Mouse (Mus musculus) hindbrain, embryonic 11.5 days (tissue): ENCODE measurements around the gene Gm11567. TPM values are rescaled to one million over a fixed set of nuclear protein-coding genes. Genes with fewer than 3 reads are reported as not detected.
"Not testable (repeated sequence)": the region's sequence is repeated elsewhere in the genome, so short reads cannot be mapped to it uniquely, and the experiment has no call there.

Experiments used
- ATAC-seq: fragments of 200-750 bp; cut with Nextera tagmentation; 2 replicates; pipeline ENCODE4 v1.8.0; 2017; ENCODE audit warnings: mild to moderate bottlenecking, moderate TSS enrichment, moderate library complexity; ENCODE audit not compliant: low FRiP score
- DNase-seq: peaks from one replicate; pipeline ENCODE4 v3.0.0-alpha.2; 2015; ENCODE audit warnings: low spot score
- H3K27ac ChIP-seq: fragments of 300-500 bp; sonication (generic); 2 replicates; pipeline ENCODE4 v1.5.1; 2014; ENCODE audit warnings: mild to moderate bottlenecking, low read depth, low read length
- H3K27me3 ChIP-seq: fragments of 300-500 bp; sonication (generic); 2 replicates; pipeline ENCODE4 v1.6.1; 2014; ENCODE audit warnings: mild to moderate bottlenecking, low read length, moderate library complexity, mixed read lengths; ENCODE audit not compliant: control insufficient read depth, insufficient read depth
- H3K36me3 ChIP-seq: fragments of 300-500 bp; sonication (generic); 2 replicates; pipeline ENCODE4 v1.6.1; 2014; ENCODE audit warnings: mild to moderate bottlenecking, low read length, moderate library complexity, mixed read lengths; ENCODE audit not compliant: control insufficient read depth, insufficient read depth
- H3K4me1 ChIP-seq: fragments of 300-500 bp; sonication (generic); replicated peaks from 2 replicates; pipeline ENCODE4 v1.6.1; 2014; ENCODE audit warnings: low read length, mixed read lengths; ENCODE audit not compliant: control insufficient read depth, insufficient read depth
- H3K4me2 ChIP-seq: fragments of 300-500 bp; sonication (generic); replicated peaks from 2 replicates; pipeline ENCODE4 v1.6.1; 2014; ENCODE audit warnings: mild to moderate bottlenecking, low read depth, low read length
- H3K4me3 ChIP-seq: fragments of 300-500 bp; sonication (generic); 2 replicates; pipeline ENCODE4 v1.5.1; 2014; ENCODE audit warnings: low read depth, low read length
- H3K9ac ChIP-seq: fragments of 300-500 bp; sonication (generic); 2 replicates; pipeline ENCODE4 v1.6.1; 2014; ENCODE audit warnings: low read depth, low read length
- H3K9me3 ChIP-seq: fragments of 300-500 bp; sonication (generic); 2 replicates; pipeline ENCODE4 v1.6.1; 2016; ENCODE audit warnings: low read length; ENCODE audit not compliant: control insufficient read depth
- WGBS: fragments of 180-500 bp; shearing (Covaris S2); extraction: QIAGEN DNeasy Blood & Tissue Kit; methylation state at CpG from one replicate; pipeline ENCODE4 v1.1.7; 2014; 5-methylcytosine and 5-hydroxymethylcytosine counted together
- polyA plus RNA-seq: library from polyadenylated mRNA; unstranded; fragments of >200 nt; fragmentation: Nextera tagmentation; extraction: Ambion mirVana; gene quantifications from 2 replicates; pipeline ENCODE4 v1.2.1, GENCODE M21; 2014

Gm11567 gene
- not detected in 2 replicates for polyA plus RNA-seq

DNA sequence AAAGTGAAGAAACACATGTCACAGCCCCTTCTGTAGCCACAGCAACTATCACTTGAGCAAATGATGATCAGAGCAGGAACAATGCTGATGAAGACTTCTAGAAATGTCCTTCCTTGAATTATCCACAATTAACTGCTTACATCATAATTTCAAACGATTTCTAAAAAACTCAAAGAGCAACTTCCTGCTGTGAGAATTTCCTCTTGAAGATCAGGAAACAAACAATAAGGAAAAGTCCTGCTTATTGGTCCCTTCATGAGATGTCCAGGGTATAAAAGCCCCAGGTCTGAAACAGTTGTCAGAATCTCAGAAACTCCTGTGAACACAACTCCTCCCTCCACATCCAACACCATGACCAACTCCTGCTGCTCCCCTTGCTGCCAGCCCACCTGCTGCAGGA is at the start of gene Gm11567:
TSS of gene Gm11567 (plus strand) at position 301 of the 400 bp plus-strand sequence.
- 60% methylated on average over 1 of the region's 1 CpGs for WGBS
- not testable (repeated sequence) for H3K4me2 ChIP-seq, H3K9ac ChIP-seq, ATAC-seq, DNase-seq, H3K9me3 ChIP-seq, H3K27me3 ChIP-seq, H3K27ac ChIP-seq, H3K4me3 ChIP-seq, H3K36me3 ChIP-seq, H3K4me1 ChIP-seq

GRCm38 (mm10) chr11:99837966-99838365 is 41.0 kb upstream of the Gm11567 start, which contains the start of gene 2300003K06Rik:
2300003K06Rik (minus strand) TSS chr11:99838066.
- 85% methylated on average over 1 of the region's 1 CpGs for WGBS
- no peaks in the 10 kb centered on the region for H3K36me3 ChIP-seq
- H3K4me2 ChIP-seq, result no peak within 1 kb of the TSS
- DNase-seq (no peak), ATAC-seq (no peak)
- no peak within 1 kb of the TSS for H3K27ac ChIP-seq
- no peaks in the 10 kb centered on the region for H3K9me3 ChIP-seq
- H3K27me3 ChIP-seq, result no peaks in the 10 kb centered on the region
- no peak within 1 kb of the TSS for H3K9ac ChIP-seq
- no peak within 1 kb of the TSS for H3K4me3 ChIP-seq
- no peaks in the 10 kb centered on the region for H3K4me1 ChIP-seq

- WGBS, result 82% methylated on average over 1 of the region's 1 CpGs
- Histone ChIP-seq H3K36me3 (no peaks in the 10 kb centered on the region), H3K4me1 (no peaks in the 10 kb centered on the region)
These were observed 36.8 kb upstream of the Gm11567 start for GRCm38 (mm10) chr11:99842185-99842584.

DNA sequence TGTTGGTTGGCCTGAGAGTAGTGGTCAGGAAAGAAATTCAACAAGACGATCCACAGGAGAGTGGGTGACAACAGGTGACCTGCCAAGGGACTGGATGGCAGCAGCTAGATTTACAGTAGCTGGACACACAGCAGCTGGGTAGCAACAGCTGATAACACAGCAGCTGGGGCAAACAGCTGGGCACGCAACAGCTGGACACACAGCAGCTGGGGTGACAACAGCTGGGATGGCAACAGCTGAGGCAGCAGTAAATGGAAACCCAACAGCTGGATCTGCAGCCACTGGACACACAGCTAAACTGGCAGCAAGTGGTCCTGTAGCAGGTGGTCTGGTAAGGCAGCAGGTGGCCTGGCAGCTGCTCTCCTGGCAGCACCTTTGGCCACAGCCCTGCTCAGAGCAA is 32.2 kb upstream of the Gm11567 start:
- H3K9ac ChIP-seq, result no peak overlapping the region
- WGBS, result 86% methylated on average over 2 of the region's 2 CpGs
- no peak overlapping the region for H3K27ac ChIP-seq
- no peaks in the 10 kb centered on the region for H3K4me1 ChIP-seq
- no peak overlapping the region for H3K4me2 ChIP-seq
- no peak for ATAC-seq
- H3K9me3 ChIP-seq, result no peaks in the 10 kb centered on the region
- H3K4me3 ChIP-seq, result no peak overlapping the region
- H3K27me3 ChIP-seq, result no peaks in the 10 kb centered on the region
- H3K36me3 ChIP-seq, result no peaks in the 10 kb centered on the region
- no peak for DNase-seq

More at GRCm38 (mm10) chr11:99842185-99842584, 36.8 kb upstream of the Gm11567 start:
- Histone ChIP-seq H3K4me2 (no peak overlapping the region), H3K9ac (no peak overlapping the region), H3K27ac (no peak overlapping the region), H3K9me3 (no peaks in the 10 kb centered on the region), H3K4me3 (no peak overlapping the region), H3K27me3 (no peaks in the 10 kb centered on the region)
- ATAC-seq, result no peak
- DNase-seq, result no peak

DNA sequence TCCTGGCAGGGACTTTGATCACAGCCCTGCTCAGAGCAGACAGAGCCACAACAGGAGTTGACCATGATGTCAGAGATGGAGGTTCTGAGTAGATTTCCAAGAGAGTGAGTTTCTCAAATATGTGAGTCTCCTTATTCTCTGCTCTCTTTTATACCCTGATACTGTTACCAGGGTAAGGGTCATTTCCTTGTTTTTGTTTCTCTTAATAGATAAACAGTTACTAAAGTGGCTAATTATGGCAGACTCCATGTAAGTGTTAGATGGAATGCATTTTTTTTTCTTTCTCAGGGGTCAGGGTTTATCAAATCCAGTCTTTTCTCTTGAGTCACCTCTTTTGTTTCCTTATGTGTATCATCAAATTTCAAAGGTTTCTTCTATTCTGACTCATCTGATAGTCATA is 27.5 kb upstream of the Gm11567 start, which contains the start of gene Krtap4-16:
TSS of gene Krtap4-16 (minus strand) at position 101 of the 400 bp plus-strand sequence.
- DNase-seq (no peak), ATAC-seq (no peak)
- no peaks in the 10 kb centered on the region for H3K27me3 ChIP-seq
- H3K27ac ChIP-seq, result no peak within 1 kb of the TSS
- H3K4me1 ChIP-seq, result no peaks in the 10 kb centered on the region
- H3K4me2 ChIP-seq, result no peak within 1 kb of the TSS
- no peaks in the 10 kb centered on the region for H3K36me3 ChIP-seq
- H3K9me3 ChIP-seq, result no peaks in the 10 kb centered on the region
- no peak within 1 kb of the TSS for H3K4me3 ChIP-seq
- H3K9ac ChIP-seq, result no peak within 1 kb of the TSS

GRCm38 (mm10) chr11:99854121-99854520 is 24.9 kb upstream of the Gm11567 start:
- H3K36me3 ChIP-seq, result no peaks in the 10 kb centered on the region
- no peak overlapping the region for H3K4me2 ChIP-seq
- H3K27ac ChIP-seq, result no peak overlapping the region
- H3K9ac ChIP-seq, result no peak overlapping the region
- 63% methylated on average over 3 of the region's 3 CpGs for WGBS
- H3K27me3 ChIP-seq, result no peaks in the 10 kb centered on the region
- H3K9me3 ChIP-seq, result no peaks in the 10 kb centered on the region
- no peaks in the 10 kb centered on the region for H3K4me1 ChIP-seq
- no peak overlapping the region for H3K4me3 ChIP-seq
- peak; percentile 25 for DNase-seq
- ATAC-seq, result no peak

- Histone ChIP-seq H3K4me2 (no peak within 1 kb of the TSS), H3K9me3 (no peaks in the 10 kb centered on the region), H3K9ac (no peak within 1 kb of the TSS), H3K27me3 (no peaks in the 10 kb centered on the region), H3K4me3 (no peak within 1 kb of the TSS), H3K4me1 (no peaks in the 10 kb centered on the region), H3K27ac (no peak within 1 kb of the TSS), H3K36me3 (no peaks in the 10 kb centered on the region)
- DNase-seq (no peak), ATAC-seq (no peak)
- 80% methylated on average over 2 of the region's 2 CpGs for WGBS
These were observed 21.4 kb upstream of the Gm11567 start, which contains the start of gene Gm11568 for GRCm38 (mm10) chr11:99857617-99858016. Gm11568 (plus strand) TSS chr11:99857917.

DNA sequence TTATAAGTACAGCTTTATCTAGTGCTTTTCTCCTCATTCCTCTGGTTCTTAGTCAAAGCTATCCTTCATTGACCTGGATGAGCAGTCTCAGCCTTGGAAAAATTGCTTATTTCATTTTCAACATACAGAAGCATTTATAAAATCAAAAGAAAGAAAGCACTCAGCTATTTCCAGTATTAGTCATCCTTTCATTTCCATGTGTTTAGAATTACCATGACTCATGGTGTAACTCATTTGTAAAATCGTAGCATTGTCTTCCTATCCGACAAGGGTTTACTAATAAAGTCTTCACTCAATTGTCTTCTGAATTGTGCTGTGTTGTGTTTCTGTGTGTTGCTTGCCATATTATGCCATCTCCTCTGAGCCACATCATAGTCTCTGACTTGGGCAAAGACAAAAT is 20.2 kb upstream of the Gm11567 start:
- no peaks in the 10 kb centered on the region for H3K27me3 ChIP-seq
- H3K36me3 ChIP-seq, result no peaks in the 10 kb centered on the region
- WGBS, result 85% methylated on average over 2 of the region's 2 CpGs
- H3K4me3 ChIP-seq, result no peak overlapping the region
- no peak overlapping the region for H3K9ac ChIP-seq
- H3K4me1 ChIP-seq, result no peaks in the 10 kb centered on the region
- DNase-seq (no peak), ATAC-seq (no peak)
- no peak overlapping the region for H3K4me2 ChIP-seq
- H3K27ac ChIP-seq, result no peak overlapping the region
- H3K9me3 ChIP-seq, result no peaks in the 10 kb centered on the region

DNA sequence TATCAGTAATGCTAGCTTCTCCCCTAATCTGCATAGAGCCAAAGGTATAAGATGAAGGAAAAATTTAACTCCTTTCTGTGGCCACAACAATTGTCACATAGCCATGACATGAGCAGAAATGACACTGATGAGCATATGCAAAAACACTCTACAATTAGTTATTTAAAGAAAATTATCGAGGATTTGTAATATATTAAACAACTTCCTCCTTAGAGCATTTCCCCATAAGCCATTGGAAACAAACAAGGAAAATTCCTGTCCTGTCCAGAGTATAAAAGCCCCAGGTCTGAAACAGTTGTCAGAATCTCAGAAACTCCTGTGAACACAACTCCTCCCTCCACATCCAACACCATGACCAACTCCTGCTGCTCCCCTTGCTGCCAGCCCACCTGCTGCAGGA is 14.8 kb upstream of the Gm11567 start, which contains the start of gene Gm11559:
TSS of gene Gm11559 (plus strand) at position 301 of the 400 bp plus-strand sequence.
- not testable (repeated sequence) for H3K36me3 ChIP-seq, DNase-seq, H3K9me3 ChIP-seq, H3K4me3 ChIP-seq, H3K9ac ChIP-seq, ATAC-seq, H3K4me2 ChIP-seq, H3K27me3 ChIP-seq, H3K27ac ChIP-seq, H3K4me1 ChIP-seq
- WGBS, result 87% methylated on average over 1 of the region's 1 CpGs
